Mouse (Mus musculus) monocyte, adult 5-6 weeks (primary cell): ENCODE measurements around the gene Ttc7b. TPM values are rescaled to one million over a fixed set of nuclear protein-coding genes. Genes with fewer than 3 reads are reported as not detected.

Experiments
- total RNA-seq: library from RNA; stranded (forward); fragments of 200-1000, 200-491, 200-594 nt; gene quantifications from 3 replicates; pipeline ENCODE4 v1.2.3, GENCODE M21; 2017

Ttc7b gene
- total RNA-seq, 1 experiment from 2014 or later, result 49.1 TPM

Other genes with a start within 250 kb of the Ttc7b start
- 23.7 to 25.8 TPM (median 25.6 TPM) in 3 replicates for gene Rps6ka5, start 206.2 kb upstream of the Ttc7b start, total RNA-seq